Mouse (Mus musculus) MEL (cell line): Measurements from ENCODE around the gene 4931409K22Rik. TPM values are rescaled to one million over a fixed set of nuclear protein-coding genes. Genes with fewer than 3 reads are reported as not detected.

Experiments used
- DNase-seq: peaks from one replicate; pipeline ENCODE4 v3.0.0; 2011; ENCODE audit warnings: low read depth, low spot score
- H3K27ac ChIP-seq: 2 replicates; pipeline ENCODE4 v1.5.1; 2012; ENCODE audit warnings: low read depth, mild to moderate bottlenecking, control low read depth, low read length, moderate library complexity; ENCODE audit not compliant: control insufficient read depth
- H3K27me3 ChIP-seq, 2 experiments: fragments of 150-350 bp in 1 of 2; sonication (generic) in 1 of 2; 2 replicates each; pipeline ENCODE4 v1.6.1; 2012; ENCODE audit warnings: low read length in 2 of 2, mild to moderate bottlenecking in 2 of 2, improper control_type of control experiment in 1 of 2, moderate library complexity in 1 of 2; ENCODE audit not compliant: insufficient read depth in 2 of 2, control insufficient read depth in 1 of 2
- H3K36me3 ChIP-seq, 2 experiments: 2 replicates each; pipeline ENCODE4 v1.6.1; 2012 to 2014; ENCODE audit warnings: low read length in 2 of 2, improper control_type of control experiment in 1 of 2, inconsistent platforms in 1 of 2, mild to moderate bottlenecking in 1 of 2; ENCODE audit not compliant: insufficient read depth in 2 of 2, control insufficient read depth in 1 of 2
- H3K4me1 ChIP-seq, 2 experiments: fragments of 150-350 bp in 1 of 2; sonication (generic) in 1 of 2; 2 replicates each; pipeline ENCODE4 v1.6.1; 2012; ENCODE audit warnings: low read length in 2 of 2, improper control_type of control experiment in 1 of 2, mild to moderate bottlenecking in 1 of 2; ENCODE audit not compliant: insufficient read depth in 2 of 2, control insufficient read depth in 1 of 2
- H3K4me3 ChIP-seq, 2 experiments: fragments of 150-350 bp in 1 of 2; sonication (generic) in 1 of 2; 2 replicates each; pipeline ENCODE4 v1.5.1; 2012; ENCODE audit warnings: low read depth in 2 of 2, low read length in 2 of 2, mild to moderate bottlenecking in 2 of 2, moderate library complexity in 2 of 2, control low read depth in 1 of 2, improper control_type of control experiment in 1 of 2; ENCODE audit not compliant: control insufficient read depth in 1 of 2, insufficient read depth in 1 of 2
- H3K79me2 ChIP-seq: 2 replicates; pipeline ENCODE4 v1.6.1; 2012; ENCODE audit warnings: mild to moderate bottlenecking, low read length, moderate library complexity; ENCODE audit not compliant: control insufficient read depth, poor library complexity, insufficient read depth
- H3K9ac ChIP-seq: 2 replicates; pipeline ENCODE4 v1.6.1; 2012; ENCODE audit warnings: low read depth, mild to moderate bottlenecking, control low read depth, low read length, moderate library complexity; ENCODE audit not compliant: control insufficient read depth, poor library complexity, severe bottlenecking
- H3K9me3 ChIP-seq: fragments of 150-350 bp; sonication (generic); replicated peaks from 2 replicates; pipeline ENCODE4 v1.6.1; 2012; ENCODE audit warnings: mild to moderate bottlenecking, low read length, improper control_type of control experiment, moderate library complexity; ENCODE audit not compliant: insufficient read depth
- BHLHE40 ChIP-seq: IDR thresholded peaks from 2 replicates; pipeline ENCODE4 v1.6.1; 2012; ENCODE audit warnings: low read depth, mild to moderate bottlenecking, inconsistent platforms, low read length, improper control_type of control experiment, borderline replicate concordance
- CHD2 ChIP-seq: IDR thresholded peaks from 2 replicates; pipeline ENCODE4 v1.6.1; 2011; ENCODE audit warnings: low read length, improper control_type of control experiment
- CTCF ChIP-seq, 3 experiments: IDR thresholded peaks in 2 of 3; conservative IDR thresholded peaks in 1 of 3; 2 replicates each; pipeline ENCODE4 v1.5.1; 2011 to 2012; ENCODE audit warnings: low read length in 3 of 3, low read depth in 2 of 3, mild to moderate bottlenecking in 2 of 3, improper control_type of control experiment in 1 of 3, inconsistent platforms in 1 of 3, mixed read lengths in 1 of 3, moderate library complexity in 1 of 3; ENCODE audit not compliant: control insufficient read depth in 1 of 3, insufficient read depth in 1 of 3, poor library complexity in 1 of 3, severe bottlenecking in 1 of 3
- E2F4 ChIP-seq: IDR thresholded peaks from 2 replicates; pipeline ENCODE4 v1.6.1; 2011; ENCODE audit warnings: low read depth, low read length, improper control_type of control experiment, borderline replicate concordance
- EP300 ChIP-seq, 2 experiments: IDR thresholded peaks; 2 replicates each; pipeline ENCODE4 v1.6.1; 2011; ENCODE audit warnings: improper control_type of control experiment in 2 of 2, low read length in 2 of 2, low read depth in 1 of 2, mild to moderate bottlenecking in 1 of 2
- GABPA ChIP-seq: IDR thresholded peaks from 2 replicates; pipeline ENCODE4 v1.6.1; 2012; ENCODE audit warnings: low read depth, mild to moderate bottlenecking, inconsistent platforms, low read length, improper control_type of control experiment, moderate library complexity
- HCFC1 ChIP-seq: IDR thresholded peaks from 2 replicates; pipeline ENCODE4 v1.6.1; 2012; ENCODE audit warnings: low read depth, mild to moderate bottlenecking, inconsistent platforms, low read length, improper control_type of control experiment, moderate library complexity
- JUND ChIP-seq: IDR thresholded peaks from 2 replicates; pipeline ENCODE4 v1.6.1; 2011; ENCODE audit warnings: low read depth, mild to moderate bottlenecking, improper control_type of control experiment, low read length
- KAT2A ChIP-seq: conservative IDR thresholded peaks from 2 replicates; pipeline ENCODE4 v1.6.1; 2012; ENCODE audit warnings: low read depth, low read length, improper control_type of control experiment, inconsistent platforms
- MAZ ChIP-seq: IDR thresholded peaks from 2 replicates; pipeline ENCODE4 v1.6.1; 2012; ENCODE audit warnings: low read depth, mild to moderate bottlenecking, inconsistent platforms, low read length, improper control_type of control experiment
- MEF2A ChIP-seq: IDR thresholded peaks from 2 replicates; pipeline ENCODE4 v1.6.1; 2014; ENCODE audit warnings: low read depth, mild to moderate bottlenecking, inconsistent platforms, low read length, improper control_type of control experiment; ENCODE audit not compliant: poor library complexity, insufficient replicate concordance, severe bottlenecking; ENCODE audit errors: extremely low read depth
- MXI1 ChIP-seq: IDR thresholded peaks from 2 replicates; pipeline ENCODE4 v1.6.1; 2011; ENCODE audit warnings: mild to moderate bottlenecking, low read depth, low read length, improper control_type of control experiment
- MYB ChIP-seq: IDR thresholded peaks from 2 replicates; pipeline ENCODE4 v1.6.1; 2011; ENCODE audit warnings: mild to moderate bottlenecking, low read depth, low read length, improper control_type of control experiment
- MYC ChIP-seq: IDR thresholded peaks from 2 replicates; pipeline ENCODE4 v1.6.1; 2011; ENCODE audit warnings: low read depth, mild to moderate bottlenecking, low read length, improper control_type of control experiment, moderate library complexity
- NRF1 ChIP-seq: IDR thresholded peaks from 2 replicates; pipeline ENCODE4 v1.6.1; 2014; ENCODE audit warnings: low read depth, mild to moderate bottlenecking, inconsistent platforms, low read length, improper control_type of control experiment, moderate library complexity; ENCODE audit not compliant: poor library complexity, insufficient read depth, severe bottlenecking
- POLR2AphosphoS5 ChIP-seq: IDR thresholded peaks from 2 replicates; pipeline ENCODE4 v1.6.1; 2012; ENCODE audit warnings: low read depth, borderline replicate concordance, mild to moderate bottlenecking, inconsistent platforms, low read length, moderate library complexity, mixed read lengths
- RAD21 ChIP-seq: IDR thresholded peaks from 2 replicates; pipeline ENCODE4 v1.6.1; 2011; ENCODE audit warnings: mild to moderate bottlenecking, low read depth, low read length, improper control_type of control experiment
- RCOR1 ChIP-seq: IDR thresholded peaks from 2 replicates; pipeline ENCODE4 v1.6.1; 2012; ENCODE audit warnings: low read depth, mild to moderate bottlenecking, inconsistent platforms, low read length, improper control_type of control experiment
- SIN3A ChIP-seq: IDR thresholded peaks from 2 replicates; pipeline ENCODE4 v1.6.1; 2012; ENCODE audit warnings: low read length, improper control_type of control experiment, inconsistent platforms
- SMC3 ChIP-seq: IDR thresholded peaks from 2 replicates; pipeline ENCODE4 v1.6.1; 2011; ENCODE audit warnings: low read depth, low read length, improper control_type of control experiment
- TBP ChIP-seq: IDR thresholded peaks from 2 replicates; pipeline ENCODE4 v1.8.0; 2011; ENCODE audit warnings: low read depth, low read length, improper control_type of control experiment
- TCF12 ChIP-seq: IDR thresholded peaks from 2 replicates; pipeline ENCODE4 v1.6.1; 2014; ENCODE audit warnings: low read depth, mild to moderate bottlenecking, inconsistent platforms, low read length, improper control_type of control experiment, moderate library complexity
- UBTF ChIP-seq: IDR thresholded peaks from 2 replicates; pipeline ENCODE4 v1.6.1; 2012; ENCODE audit warnings: low read depth, mild to moderate bottlenecking, inconsistent platforms, low read length, improper control_type of control experiment, moderate library complexity, borderline replicate concordance; ENCODE audit not compliant: insufficient read depth
- USF2 ChIP-seq, 2 experiments: IDR thresholded peaks; 2 replicates each; pipeline ENCODE4 v1.6.1; 2011 to 2012; ENCODE audit warnings: improper control_type of control experiment in 2 of 2, low read length in 2 of 2, borderline replicate concordance in 1 of 2, inconsistent platforms in 1 of 2, low read depth in 1 of 2, mild to moderate bottlenecking in 1 of 2; ENCODE audit not compliant: insufficient read depth in 1 of 2
- ZC3H11A ChIP-seq: IDR thresholded peaks from 2 replicates; pipeline ENCODE4 v1.6.1; 2012; ENCODE audit warnings: low read depth, mild to moderate bottlenecking, inconsistent platforms, low read length, improper control_type of control experiment
- ZNF384 ChIP-seq: IDR thresholded peaks from 2 replicates; pipeline ENCODE4 v1.6.1; 2012; ENCODE audit warnings: low read depth, mild to moderate bottlenecking, inconsistent platforms, low read length, improper control_type of control experiment
- polyA plus RNA-seq, 2 experiments: library from polyadenylated mRNA; stranded (reverse) in 1 of 2; unstranded in 1 of 2; fragments of >175 nt in 1 of 2; fragments of >200 nt in 1 of 2; gene quantifications; 2 replicates each; pipeline versions ENCODE4 v1.2.1 to v1.2.4; 2012; ENCODE audit warnings: low replicate concordance in 2 of 2, low read depth in 1 of 2; ENCODE audit not compliant: insufficient read length in 2 of 2, insufficient read depth in 1 of 2, missing spikeins in 1 of 2
- total RNA-seq: library from RNA; depleted of rRNA; stranded (reverse); fragments of 300-350 nt; gene quantifications from 2 replicates; pipeline ENCODE4 v1.2.3, GENCODE M21; 2012

Gene 4931409K22Rik
- total and polyA plus RNA-seq, 3 experiments = not detected

DNA sequence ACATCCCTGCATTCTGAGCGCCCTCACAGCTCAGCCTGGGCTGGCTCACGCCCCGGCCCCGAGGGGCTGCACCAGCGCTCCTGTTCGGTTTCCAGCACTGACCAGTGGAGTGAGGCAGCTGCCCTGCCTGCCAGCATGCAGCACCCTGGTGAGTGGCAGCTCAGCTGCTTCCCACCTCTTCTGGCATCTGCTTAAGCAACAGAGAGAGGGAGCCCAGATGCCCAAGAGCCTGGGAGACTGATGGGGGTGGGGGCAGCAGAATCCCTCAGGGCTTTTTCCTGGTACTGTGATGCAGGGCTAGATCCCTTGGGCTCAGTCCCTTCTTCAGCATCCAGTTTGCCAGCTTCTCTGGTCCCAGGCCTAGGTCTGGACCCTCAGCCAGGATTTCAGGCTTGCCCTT, 59.9 kb downstream of the 4931409K22Rik start:
- Histone ChIP-seq H3K79me2 (no peaks in the 10 kb centered on the region), H3K9me3 (no peaks in the 10 kb centered on the region), H3K4me3 (no peak overlapping the region), H3K9ac (no peak overlapping the region), H3K27ac (no peak overlapping the region), H3K27me3 (no peaks in the 10 kb centered on the region), H3K4me1 (no peaks in the 10 kb centered on the region), H3K36me3 (peaks cover 0 to 17% of the 10 kb centered on the region in 2 experiments; a peak in 2 of 4 replicates)
- DNase-seq = no peak
- TF ChIP-seq ZNF384 (no peak), MYB (no peak), RAD21 (no peak), TCF12 (no peak), BHLHE40 (no peak), KAT2A (no peak), MEF2A (no peak), USF2 (IDR thresholded peaks at IDR 0.05; ENCODE audit: borderline replicate concordance in 1 of 2, insufficient read depth in 1 of 2, low read depth in 1 of 2, low read length in 2 of 2) (no peak)
- TF ChIP-seq, all 39 proteins: peak for 0

DNA sequence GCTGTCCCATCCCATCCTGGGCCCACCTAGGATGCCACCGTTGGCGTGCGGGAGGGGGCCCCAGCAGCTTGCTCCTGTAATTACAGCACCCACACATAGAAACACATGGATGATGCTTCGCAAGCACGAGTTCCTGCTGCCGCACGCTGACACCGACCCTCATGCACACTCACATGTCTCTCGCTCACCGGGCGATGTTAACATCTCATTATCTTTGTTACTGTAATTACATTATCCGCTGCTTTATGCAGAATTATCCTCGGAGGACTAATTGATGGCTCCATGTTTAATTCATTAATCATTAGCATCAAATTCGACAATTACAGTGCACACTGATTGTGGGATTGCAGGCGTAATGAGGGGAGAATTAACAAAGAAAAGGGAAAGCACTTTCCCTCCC, 61.6 kb downstream of the 4931409K22Rik start:
- H3K4me1 ChIP-seq = no peaks in the 10 kb centered on the region
- no peak overlapping the region for H3K9ac ChIP-seq
- no peak overlapping the region for H3K27ac ChIP-seq
- peaks cover 0 to 19% of the 10 kb centered on the region in 2 experiments; a peak in 2 of 4 replicates for H3K36me3 ChIP-seq
- H3K4me3 ChIP-seq = no peak overlapping the region
- no peaks in the 10 kb centered on the region for H3K27me3 ChIP-seq
- no peak for DNase-seq
- no peaks in the 10 kb centered on the region for H3K9me3 ChIP-seq
- TF ChIP-seq RAD21 (no peak), MXI1 (no peak), POLR2AphosphoS5 (no peak), EP300 (IDR thresholded peaks at IDR 0.05; ENCODE audit: low read depth in 1 of 2, low read length in 2 of 2) (no peak), CTCF (IDR thresholded peaks at IDR 0.05 in 2 of 3, conservative IDR thresholded peaks at IDR 0.05 in 1 of 3; ENCODE audit: control insufficient read depth in 1 of 3, insufficient read depth in 1 of 3, low read depth in 2 of 3, low read length in 3 of 3, poor library complexity in 1 of 3, severe bottlenecking in 1 of 3) (no peak), NRF1 (no peak), HCFC1 (no peak), TBP (no peak), SMC3 (no peak), MYC (no peak), JUND (no peak), RCOR1 (no peak), CHD2 (no peak), KAT2A (no peak), ZC3H11A (no peak), SIN3A (no peak), MAZ (no peak), GABPA (no peak), UBTF (no peak), E2F4 (no peak)
- H3K79me2 ChIP-seq = no peaks in the 10 kb centered on the region
